Mouse (Mus musculus) thymus, adult 2 months (tissue): Measurements from ENCODE around the gene Gnb1l.

Source experiments
- CTCF ChIP-seq: fragments of 200-500 bp; IDR thresholded peaks from 2 replicates; pipeline ENCODE4 v1.5.1; 2012; ENCODE audit warnings: mild to moderate bottlenecking, control low read depth, low read length, moderate library complexity, borderline replicate concordance; ENCODE audit not compliant: control insufficient read depth, poor library complexity, insufficient read depth; ENCODE audit errors: extremely low read depth
- POLR2A ChIP-seq: fragments of 200-500 bp; IDR thresholded peaks from 2 replicates; pipeline ENCODE4 v1.6.1; 2012; ENCODE audit warnings: mild to moderate bottlenecking, low read length, control low read depth, moderate library complexity; ENCODE audit not compliant: control insufficient read depth, poor library complexity, insufficient read depth; ENCODE audit errors: extremely low read depth

DNA sequence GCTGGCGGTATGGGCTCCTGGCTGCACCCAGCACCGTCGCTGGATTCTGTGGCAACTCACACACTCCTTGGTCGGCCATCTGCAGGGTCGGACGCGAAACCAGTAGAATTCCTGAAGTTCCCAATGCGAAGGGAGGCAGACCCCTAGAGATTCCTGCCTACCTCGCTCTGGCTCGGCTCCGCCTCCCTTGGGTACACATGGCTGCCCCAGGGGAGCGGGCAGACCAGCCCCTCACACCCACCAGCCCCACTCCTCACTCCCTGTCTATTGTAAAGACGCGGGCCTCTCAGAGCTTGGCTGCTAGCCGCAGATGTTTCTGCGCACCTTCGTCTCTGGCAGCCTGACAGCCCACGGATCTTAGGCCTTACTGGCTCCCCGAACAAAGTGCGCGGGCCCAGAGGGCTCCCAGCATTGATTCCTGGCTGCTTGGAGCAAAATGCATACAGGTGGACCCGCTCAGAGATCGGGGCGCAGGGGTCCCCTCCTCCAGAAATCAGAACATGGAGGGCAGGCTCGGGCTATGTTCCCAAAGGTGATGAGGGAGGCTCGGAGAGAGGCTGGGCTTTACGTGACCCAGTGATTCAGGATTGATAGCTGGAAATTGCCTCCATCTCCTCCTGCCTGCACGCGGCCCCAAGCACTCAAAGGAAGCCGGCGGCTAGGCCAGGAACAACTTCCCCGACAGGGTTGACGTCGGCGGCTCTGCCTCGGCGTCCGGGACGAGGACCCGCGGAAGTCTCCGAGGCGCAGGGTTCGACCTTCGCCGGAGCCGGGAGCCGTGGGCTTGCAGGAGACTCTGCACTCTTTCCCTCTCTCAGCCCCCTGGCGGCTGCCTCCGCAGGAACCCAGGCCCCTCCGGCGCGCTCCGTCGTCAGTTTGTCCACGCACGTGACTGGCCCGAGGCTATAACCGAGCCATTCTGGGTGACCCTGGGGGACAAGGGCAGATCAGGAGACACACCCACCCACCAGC, 92.8 kb downstream of the Gnb1l start:
- TF ChIP-seq CTCF (peak; percentile 52; the same call in 1 of the 2 replicates), POLR2A (no peak)
